Mouse (Mus musculus) cerebellum, postnatal 10 days (tissue): ENCODE results near the gene Rbms1.

Experiments used
- DNase-seq, 2 experiments: peaks; one replicate each; pipeline ENCODE4 v3.0.0; 2021; ENCODE audit warnings: mixed read lengths in 2 of 2

The Rbms1 gene

GRCm38 (mm10) chr2:60962671-60963421 lies at the start of gene Rbms1:
Gene Rbms1, minus strand, starts transcription at chr2:60963192.
- peak; percentile 84 to 88 for DNase-seq

GRCm38 (mm10) chr2:61012249-61012828 lies 49.3 kb upstream of the Rbms1 start:
- DNase-seq = peak; percentile 53 to 60

- DNase-seq = no peak
Observed at GRCm38 (mm10) chr2:60986286-60986685, 23.3 kb upstream of the Rbms1 start.

- peak; percentile 18 to 19 for DNase-seq
Observed at GRCm38 (mm10) chr2:60978538-60979313, 15.7 kb upstream of the Rbms1 start.

DNA sequence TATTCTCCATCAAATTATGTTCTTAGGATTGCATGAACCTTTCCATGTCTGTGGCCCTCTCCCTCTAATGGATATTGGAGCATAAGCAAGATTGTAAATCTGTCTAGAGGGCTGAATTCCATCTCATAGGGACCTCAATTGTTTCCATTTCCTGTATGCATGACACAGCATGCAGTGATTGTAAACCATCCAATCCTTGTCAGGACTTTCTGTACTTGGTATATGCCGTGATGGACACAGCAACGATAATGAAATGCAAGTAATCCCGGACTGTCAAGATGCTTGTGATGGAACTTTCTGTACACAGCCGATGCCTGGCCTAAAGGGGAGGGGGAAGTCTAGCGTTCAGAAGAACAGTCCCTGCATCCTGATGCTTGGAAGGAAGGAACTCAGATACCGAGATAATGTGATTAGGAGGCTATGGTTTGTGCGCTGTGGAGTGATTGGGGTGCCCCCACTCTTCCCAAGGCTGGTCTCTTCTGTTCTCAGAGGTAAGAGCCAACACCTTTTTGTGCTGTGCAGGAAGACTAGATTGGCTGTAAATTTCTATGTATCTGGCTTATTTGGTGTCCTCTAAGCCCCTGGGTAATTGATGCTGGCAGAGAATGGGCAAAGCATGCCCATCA lies 9.3 kb upstream of the Rbms1 start:
- no peak for DNase-seq

- peak; percentile 28 to 47 for DNase-seq
Observed at GRCm38 (mm10) chr2:60963616-60964015, 624 bp upstream of the Rbms1 start.

GRCm38 (mm10) chr2:60962001-60962670 lies 856 bp downstream of the Rbms1 start:
- peak; percentile 71 for DNase-seq

- DNase-seq = peak; percentile 6 to 13
Observed at GRCm38 (mm10) chr2:60961281-60961680, 1.7 kb downstream of the Rbms1 start.

- no peak for DNase-seq
Observed at GRCm38 (mm10) chr2:60948241-60948640, 14.8 kb downstream of the Rbms1 start.

DNA sequence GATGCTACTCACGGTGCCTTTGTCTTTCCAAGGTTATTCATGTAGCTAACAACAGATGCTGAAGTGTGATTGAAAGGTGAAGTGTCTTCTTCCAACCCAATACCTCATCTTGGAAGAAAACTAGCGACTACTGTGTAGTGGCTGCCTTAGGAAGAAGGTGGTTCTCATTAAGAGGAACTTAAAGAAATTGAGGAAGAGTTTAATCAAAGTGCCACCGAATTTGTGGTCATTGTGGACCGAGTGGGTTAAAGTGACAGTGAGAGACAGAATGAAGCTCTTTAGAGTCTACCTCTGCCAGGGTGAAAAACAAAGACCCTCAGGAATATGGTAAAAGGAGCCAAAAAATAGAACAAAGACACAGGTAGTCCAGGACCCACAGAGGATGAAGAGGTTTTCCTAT lies 15.2 kb downstream of the Rbms1 start:
- no peak for DNase-seq

- peak in 1 of 2 experiments; percentile 12 for DNase-seq
Observed at GRCm38 (mm10) chr2:60940454-60940961, 22.5 kb downstream of the Rbms1 start.

- DNase-seq = no peak
Observed at GRCm38 (mm10) chr2:60939957-60940356, 23.0 kb downstream of the Rbms1 start.

GRCm38 (mm10) chr2:60936910-60937309 lies 26.1 kb downstream of the Rbms1 start:
- no peak for DNase-seq

DNA sequence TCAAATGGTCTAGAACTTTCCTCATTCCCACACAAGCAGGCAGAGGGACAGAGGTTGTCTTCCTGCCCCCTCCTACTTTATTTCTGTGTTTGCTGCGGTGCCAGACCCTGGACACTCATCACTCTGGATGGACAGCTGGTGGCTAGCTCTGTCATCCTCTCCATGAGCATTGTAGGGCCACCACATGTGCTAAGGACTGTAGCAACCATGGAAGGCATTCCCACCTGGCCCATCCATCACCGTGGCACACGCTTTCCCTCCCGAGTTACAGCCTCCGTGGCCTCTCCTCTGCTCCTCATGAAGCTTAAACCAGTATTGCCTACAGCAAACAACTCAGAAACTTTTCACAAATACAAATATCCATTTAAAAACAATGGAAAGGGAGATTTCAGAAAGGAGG lies 34.0 kb downstream of the Rbms1 start:
- DNase-seq = no peak

DNA sequence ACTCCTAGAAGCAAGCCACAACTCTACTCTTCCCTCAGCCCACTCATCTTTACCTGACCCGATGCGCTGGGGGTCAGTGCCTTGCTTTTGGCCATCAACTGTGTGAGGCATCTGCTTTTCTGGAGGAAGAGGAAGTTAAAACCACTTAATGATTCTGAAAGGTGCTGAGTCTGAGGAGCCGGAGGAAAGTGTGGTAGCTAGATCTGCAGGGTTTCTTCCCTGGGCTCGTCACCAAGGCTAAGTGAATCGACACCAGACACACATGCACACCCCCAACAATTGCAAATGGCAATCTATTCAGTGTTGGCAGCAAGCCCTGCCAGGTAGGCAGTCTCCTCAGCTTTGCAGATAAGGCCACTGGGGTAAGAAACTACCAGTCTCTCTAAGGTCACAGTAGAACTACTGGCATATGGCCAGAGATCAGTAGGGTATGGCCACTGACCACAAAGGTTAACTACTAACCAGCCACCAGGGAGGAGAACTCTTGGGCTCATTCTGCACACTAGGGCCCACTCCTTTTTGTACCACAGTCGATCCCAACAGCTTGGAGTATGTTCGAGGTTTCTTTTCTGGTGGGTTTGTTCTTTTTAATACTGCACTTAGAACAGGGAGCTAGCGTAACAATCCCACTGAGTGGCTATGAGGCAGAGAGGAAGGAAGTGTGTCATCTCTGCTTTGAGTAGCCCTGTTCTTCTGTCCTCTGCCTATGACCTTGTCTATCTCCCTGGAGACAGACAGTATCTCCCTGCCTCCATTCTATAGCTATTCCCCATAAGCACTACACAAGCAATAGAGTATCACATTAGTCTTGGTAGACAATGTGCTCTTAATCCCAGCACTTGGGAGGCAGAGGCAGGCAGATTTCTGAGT lies 34.9 kb downstream of the Rbms1 start:
- no peak for DNase-seq

DNA sequence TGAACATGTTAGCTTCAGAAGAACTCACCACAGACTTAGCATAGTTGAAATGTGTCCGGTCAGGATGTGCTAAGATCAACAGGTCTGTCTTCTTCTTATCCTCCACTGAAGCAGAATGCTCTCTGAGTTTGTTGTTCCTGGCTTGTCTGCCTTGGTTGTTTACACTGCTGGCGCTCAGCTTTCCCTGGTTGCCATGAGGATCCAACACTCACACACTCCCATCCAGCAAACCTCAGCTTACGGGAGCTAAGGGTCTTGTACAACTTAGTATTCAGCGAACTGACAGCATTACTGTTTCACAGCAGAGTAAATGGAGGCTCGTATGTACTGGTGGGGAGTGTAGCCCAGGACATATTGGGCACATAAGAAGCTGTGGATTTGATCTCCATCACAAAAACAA lies 37.9 kb downstream of the Rbms1 start:
- no peak for DNase-seq

DNA sequence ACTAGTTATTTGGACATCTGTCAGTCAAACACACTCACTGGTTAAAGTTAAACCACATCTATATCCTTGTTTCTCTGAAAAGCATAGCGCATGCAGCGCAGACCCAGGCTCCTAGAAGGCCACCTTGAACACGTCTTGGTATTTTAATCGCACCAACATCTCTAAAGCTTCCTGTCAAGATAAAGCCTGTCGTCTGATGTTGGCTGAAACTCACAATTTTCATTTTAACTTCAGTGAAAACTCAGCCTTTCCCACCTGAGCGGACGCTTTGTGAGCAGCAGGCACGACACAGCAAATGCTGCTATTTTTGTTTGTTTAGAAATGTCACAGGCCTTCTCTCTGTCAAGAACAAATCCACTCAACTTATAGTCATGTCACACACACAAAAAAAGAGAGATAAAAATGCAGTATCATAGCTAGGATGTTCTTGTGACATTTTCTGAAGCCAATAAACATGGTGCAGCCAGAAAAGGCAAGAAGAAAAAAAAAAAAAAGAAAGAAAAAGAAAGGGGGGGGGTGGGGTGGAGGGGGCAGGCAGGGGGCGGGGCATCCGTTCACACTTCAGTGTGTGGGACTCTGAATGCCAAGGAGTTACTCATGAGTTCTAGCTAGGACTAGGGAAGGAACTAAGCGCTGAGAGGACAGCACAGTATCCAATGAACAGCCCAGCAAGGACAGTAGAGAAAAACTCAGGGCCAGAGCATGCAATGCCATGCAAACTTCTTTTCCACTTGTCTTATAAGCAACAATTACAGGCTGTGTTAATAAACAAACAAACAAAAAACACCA lies 39.0 kb downstream of the Rbms1 start:
- no peak for DNase-seq

- DNase-seq = no peak
Observed at GRCm38 (mm10) chr2:60923111-60923510, 39.9 kb downstream of the Rbms1 start.

DNA sequence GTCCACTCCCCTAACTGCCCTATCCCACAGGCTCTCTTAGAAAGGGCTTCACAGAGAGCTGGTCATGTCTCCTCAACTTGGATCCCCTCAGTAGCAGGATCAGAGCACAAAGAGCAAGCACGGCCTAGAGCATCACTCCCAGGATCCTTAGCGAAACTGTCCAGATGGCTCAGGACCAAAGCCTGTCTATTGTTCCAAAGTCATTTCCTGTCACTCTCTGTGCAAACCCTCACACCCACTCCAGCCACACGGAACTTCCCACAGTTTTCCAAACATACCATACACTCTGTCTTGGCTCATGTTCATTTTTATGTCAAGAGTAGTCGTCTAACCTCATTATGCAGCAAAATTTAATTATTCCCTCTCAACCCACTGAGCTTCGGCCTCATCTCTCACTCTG lies 40.6 kb downstream of the Rbms1 start:
- peak; percentile 13 to 19 for DNase-seq

DNA sequence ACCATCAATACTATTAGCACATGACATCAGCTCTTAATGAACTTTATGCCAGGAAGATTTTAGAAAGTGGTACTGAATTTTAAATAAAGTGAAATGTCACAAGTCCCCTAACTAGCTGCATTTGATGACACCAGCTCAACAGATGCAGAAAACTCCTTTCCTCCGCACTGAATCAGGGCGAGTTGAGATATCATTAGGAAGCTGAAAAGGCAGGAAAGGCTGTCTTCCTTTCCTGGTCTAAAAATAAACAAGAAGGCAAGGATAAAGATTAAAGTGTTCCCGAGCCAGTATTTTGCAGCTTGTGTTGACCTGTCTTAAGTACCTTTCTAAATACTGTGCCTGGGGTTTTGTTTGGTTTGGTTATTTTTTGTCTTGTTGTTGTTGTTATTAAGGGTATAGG lies 42.9 kb downstream of the Rbms1 start:
- DNase-seq = no peak

GRCm38 (mm10) chr2:60918401-60918800 lies 44.6 kb downstream of the Rbms1 start:
- DNase-seq = no peak
